Mouse (Mus musculus) midbrain, postnatal 0 days (tissue): ENCODE data around the gene Ptpn5. TPM values are rescaled to one million over a fixed set of nuclear protein-coding genes. Genes with fewer than 3 reads are reported as not detected.

Experiments
- ATAC-seq: fragments of 200-750 bp; cut with Nextera tagmentation; 2 replicates; pipeline ENCODE4 v1.8.0; 2017; ENCODE audit warnings: moderate number of reproducible peaks, mild to moderate bottlenecking, moderate TSS enrichment, moderate library complexity; ENCODE audit not compliant: low FRiP score
- DNase-seq: peaks from one replicate; pipeline ENCODE4 v3.0.0-alpha.2; 2015; ENCODE audit warnings: low spot score
- H3K27ac ChIP-seq: fragments of 300-500 bp; sonication (generic); 2 replicates; pipeline ENCODE4 v1.5.1; 2014; ENCODE audit warnings: low read depth, mild to moderate bottlenecking, low read length, mixed read lengths
- H3K27me3 ChIP-seq: fragments of 300-500 bp; sonication (generic); 2 replicates; pipeline ENCODE4 v1.6.1; 2014; ENCODE audit warnings: low read length, control low read depth, mixed read lengths; ENCODE audit not compliant: insufficient read depth
- H3K36me3 ChIP-seq: fragments of 300-500 bp; sonication (generic); 2 replicates; pipeline ENCODE4 v1.6.1; 2014; ENCODE audit warnings: low read length, control low read depth, mixed read lengths; ENCODE audit not compliant: insufficient read depth
- H3K4me1 ChIP-seq: fragments of 300-500 bp; sonication (generic); 2 replicates; pipeline ENCODE4 v1.6.1; 2014; ENCODE audit warnings: mild to moderate bottlenecking, control low read depth, antibody characterized with exemption, low read length, mixed read lengths; ENCODE audit not compliant: insufficient read depth
- H3K4me2 ChIP-seq: fragments of 300-500 bp; sonication (generic); 2 replicates; pipeline ENCODE4 v1.6.1; 2014; ENCODE audit warnings: low read depth, mild to moderate bottlenecking, low read length, mixed read lengths; ENCODE audit not compliant: poor library complexity, severe bottlenecking
- H3K4me3 ChIP-seq: fragments of 300-500 bp; sonication (generic); 2 replicates; pipeline ENCODE4 v1.5.1; 2014; ENCODE audit warnings: low read depth, mild to moderate bottlenecking, low read length, moderate library complexity
- H3K9ac ChIP-seq: fragments of 300-500 bp; sonication (generic); replicated peaks from 2 replicates; pipeline ENCODE4 v1.6.1; 2014; ENCODE audit warnings: mild to moderate bottlenecking, low read length, moderate library complexity, mixed read lengths; ENCODE audit not compliant: poor library complexity, severe bottlenecking
- H3K9me3 ChIP-seq: fragments of 300-500 bp; sonication (generic); 2 replicates; pipeline ENCODE4 v1.6.1; 2016; ENCODE audit warnings: low read length, control low read depth
- CTCF ChIP-seq: IDR thresholded peaks from 2 replicates; pipeline ENCODE4 v1.5.1; 2016; ENCODE audit warnings: antibody characterized with exemption, mild to moderate bottlenecking
- WGBS: fragments of 180-500 bp; shearing (Covaris S2); extraction: QIAGEN DNeasy Blood & Tissue Kit; methylation state at CpG from one replicate; pipeline ENCODE4 v1.1.7; 2014; 5-methylcytosine and 5-hydroxymethylcytosine counted together
- polyA plus RNA-seq: library from polyadenylated mRNA; unstranded; fragments of >200 nt; fragmentation: Nextera tagmentation; extraction: Ambion mirVana; gene quantifications from 2 replicates; pipeline ENCODE4 v1.2.1, GENCODE M21; 2015
- total RNA-seq: library from RNA; depleted of rRNA; stranded (reverse); fragments of >200 nt; gene quantifications from 2 replicates; pipeline ENCODE4 v1.2.3, GENCODE M21; 2014

Gene Ptpn5
- total and polyA plus RNA-seq, 2 experiments from 2014 or later: 114 to 187 TPM

- 94% methylated on average over 3 of the region's 3 CpGs for WGBS
- no peak for ATAC-seq
- no peak overlapping the region for H3K27ac ChIP-seq
Measured at GRCm38 (mm10) chr7:47122026-47122425, 11.5 kb downstream of the Ptpn5 start.

GRCm38 (mm10) chr7:47116666-47117065 lies 16.8 kb downstream of the Ptpn5 start:
- Histone ChIP-seq H3K4me2 (no peak overlapping the region), H3K9me3 (no peaks in the 10 kb centered on the region), H3K36me3 (peaks cover 23% of the 10 kb centered on the region), H3K4me1 (no peaks in the 10 kb centered on the region), H3K27ac (no peak overlapping the region), H3K27me3 (no peaks in the 10 kb centered on the region), H3K9ac (no peak overlapping the region), H3K4me3 (no peak overlapping the region)
- DNase-seq: peak; percentile 5
- no peak for TF ChIP-seq CTCF
- WGBS: 79% methylated on average over 6 of the region's 6 CpGs
- ATAC-seq: no peak

More at GRCm38 (mm10) chr7:47122026-47122425, 11.5 kb downstream of the Ptpn5 start:
- Histone ChIP-seq H3K4me1 (no peaks in the 10 kb centered on the region), H3K4me3 (no peak overlapping the region), H3K9me3 (no peaks in the 10 kb centered on the region), H3K36me3 (peaks cover 18% of the 10 kb centered on the region; the same call in 1 of the 2 replicates), H3K4me2 (no peak overlapping the region), H3K9ac (no peak overlapping the region), H3K27me3 (no peaks in the 10 kb centered on the region)
- DNase-seq: no peak
- no peak for TF ChIP-seq CTCF

GRCm38 (mm10) chr7:47115491-47115890 lies 18.0 kb downstream of the Ptpn5 start:
- DNase-seq (no peak), ATAC-seq (no peak)
- H3K27ac ChIP-seq: no peak overlapping the region
- H3K9ac ChIP-seq: no peak overlapping the region
- no peak overlapping the region for H3K4me2 ChIP-seq
- H3K36me3 ChIP-seq: peaks cover 30% of the 10 kb centered on the region
- TF ChIP-seq CTCF: no peak
- 85% methylated on average over 2 of the region's 2 CpGs for WGBS
- no peaks in the 10 kb centered on the region for H3K27me3 ChIP-seq
- H3K9me3 ChIP-seq: no peaks in the 10 kb centered on the region
- H3K4me3 ChIP-seq: no peak overlapping the region
- no peaks in the 10 kb centered on the region for H3K4me1 ChIP-seq

- H3K4me3 ChIP-seq: no peak overlapping the region
- H3K36me3 ChIP-seq: peaks cover 36% of the 10 kb centered on the region
- H3K27ac ChIP-seq: no peak overlapping the region
- H3K4me2 ChIP-seq: no peak overlapping the region
- ATAC-seq: no peak
- no peak for TF ChIP-seq CTCF
- 85% methylated on average over 7 of the region's 7 CpGs for WGBS
- H3K9me3 ChIP-seq: no peaks in the 10 kb centered on the region
- DNase-seq: no peak
- no peaks in the 10 kb centered on the region for H3K27me3 ChIP-seq
- H3K4me1 ChIP-seq: no peaks in the 10 kb centered on the region
- H3K9ac ChIP-seq: no peak overlapping the region
Measured at GRCm38 (mm10) chr7:47113383-47113782, 20.1 kb downstream of the Ptpn5 start.

GRCm38 (mm10) chr7:47112036-47112435 lies 21.4 kb downstream of the Ptpn5 start:
- WGBS: 90% methylated on average over 5 of the region's 5 CpGs
- Histone ChIP-seq H3K4me3 (no peak overlapping the region), H3K4me1 (no peaks in the 10 kb centered on the region), H3K9me3 (no peaks in the 10 kb centered on the region), H3K27ac (no peak overlapping the region), H3K27me3 (no peaks in the 10 kb centered on the region), H3K9ac (no peak overlapping the region), H3K4me2 (no peak overlapping the region), H3K36me3 (peaks cover 41% of the 10 kb centered on the region)
- no peak for TF ChIP-seq CTCF
- ATAC-seq: no peak
- DNase-seq: no peak

- Histone ChIP-seq H3K4me3 (no peak overlapping the region), H3K4me2 (no peak overlapping the region), H3K9me3 (no peaks in the 10 kb centered on the region), H3K9ac (no peak overlapping the region), H3K27me3 (no peaks in the 10 kb centered on the region), H3K27ac (no peak overlapping the region), H3K4me1 (no peaks in the 10 kb centered on the region), H3K36me3 (peaks cover 36% of the 10 kb centered on the region)
- TF ChIP-seq CTCF: no peak
- ATAC-seq: no peak
- WGBS: 81% methylated on average over 3 of the region's 3 CpGs
- no peak for DNase-seq
Measured at GRCm38 (mm10) chr7:47111121-47111520, 22.4 kb downstream of the Ptpn5 start.
